Mouse (Mus musculus): ENCODE measurements around the gene Aebp1.

The Aebp1 gene

DNA sequence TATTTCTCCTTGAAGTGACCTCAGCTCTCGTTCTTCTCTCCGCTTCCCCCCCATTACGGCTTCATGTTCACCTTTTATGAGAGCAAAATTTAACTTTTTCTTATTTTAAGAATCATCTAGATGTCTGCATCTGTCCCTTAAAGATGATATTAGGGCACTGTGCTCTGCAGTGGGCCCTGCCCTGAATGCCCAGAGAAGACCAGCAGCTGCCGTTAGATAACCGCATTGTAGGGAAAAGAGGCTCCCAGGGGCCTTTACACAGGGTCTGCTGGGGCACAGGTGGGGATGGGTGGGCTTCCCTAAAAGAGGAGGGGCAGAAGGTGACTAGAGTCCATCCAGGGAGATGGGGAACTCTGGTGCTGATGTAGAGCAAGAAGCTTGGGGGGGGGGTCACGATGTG, 32.1 kb downstream of the Aebp1 start:
- no peak for DNase-seq (ENCODE audit: low spot score in 2 of 2)

DNA sequence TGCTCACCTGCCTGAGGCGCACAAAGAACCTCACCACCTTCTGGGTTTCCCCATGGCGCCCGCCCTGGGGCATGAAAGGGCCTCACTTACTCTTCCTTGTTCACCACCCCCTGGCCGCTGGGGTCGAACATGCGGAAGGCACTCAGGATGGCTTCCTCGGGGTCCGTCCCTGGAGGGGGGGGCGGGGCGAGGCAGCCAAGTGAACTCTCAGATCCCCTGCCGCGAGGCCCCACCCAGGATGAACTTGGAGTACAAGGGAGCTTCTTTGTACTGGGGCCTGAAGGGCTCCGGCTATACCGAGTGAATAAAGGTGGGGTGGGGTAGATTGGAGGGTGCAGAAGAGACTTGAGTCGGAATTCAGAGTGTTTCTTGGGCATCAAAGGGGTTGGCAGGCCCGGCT, 35.5 kb downstream of the Aebp1 start:
- DNase-seq (ENCODE audit: low spot score in 2 of 2), result no peak

DNA sequence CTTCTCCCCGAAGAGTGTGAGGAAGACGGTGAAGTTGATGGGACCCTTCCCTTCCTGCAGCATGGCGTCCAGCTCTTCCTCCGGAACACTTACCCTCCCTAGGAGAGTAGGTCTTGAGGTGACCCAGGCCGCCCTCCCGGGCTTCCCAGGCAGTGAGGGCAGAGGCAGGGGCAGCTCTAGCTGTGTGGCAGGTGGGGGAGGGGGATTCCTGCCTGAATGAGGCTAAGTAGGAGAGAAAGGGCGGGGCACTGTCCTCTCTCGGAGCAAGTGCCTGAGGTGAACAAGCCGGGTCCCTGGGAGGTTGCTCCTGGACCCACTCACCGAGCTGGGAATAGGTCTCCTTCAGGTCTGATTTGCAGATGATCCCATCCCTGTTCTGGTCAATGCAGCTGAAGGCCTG, 36.1 kb downstream of the Aebp1 start:
- DNase-seq (ENCODE audit: low spot score in 2 of 2), result no peak

DNA sequence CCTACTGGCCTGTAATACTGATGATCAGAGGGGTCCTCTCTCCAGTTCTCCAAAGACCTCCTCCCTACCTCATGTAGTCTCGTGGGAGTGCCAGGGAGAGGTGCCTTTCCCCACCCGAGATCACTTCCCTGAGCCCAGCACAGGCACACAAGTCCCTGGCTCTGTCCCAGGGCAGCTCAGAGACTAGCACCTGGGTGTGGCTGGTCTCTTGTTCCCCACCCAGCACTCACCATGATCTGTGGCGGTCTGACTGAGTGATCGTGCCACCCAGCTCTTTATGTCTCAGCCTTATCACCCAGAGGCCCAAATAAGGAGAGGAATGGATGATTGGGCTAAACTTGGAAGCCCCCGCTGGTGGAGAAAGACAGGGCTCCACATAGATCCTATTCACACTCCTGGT, 36.8 kb downstream of the Aebp1 start, which contains the start of gene Myl7:
Myl7 (minus strand) TSS at position 252 of the 400 bp plus-strand sequence.
- DNase-seq (ENCODE audit: low spot score in 2 of 2), result no peak

DNA sequence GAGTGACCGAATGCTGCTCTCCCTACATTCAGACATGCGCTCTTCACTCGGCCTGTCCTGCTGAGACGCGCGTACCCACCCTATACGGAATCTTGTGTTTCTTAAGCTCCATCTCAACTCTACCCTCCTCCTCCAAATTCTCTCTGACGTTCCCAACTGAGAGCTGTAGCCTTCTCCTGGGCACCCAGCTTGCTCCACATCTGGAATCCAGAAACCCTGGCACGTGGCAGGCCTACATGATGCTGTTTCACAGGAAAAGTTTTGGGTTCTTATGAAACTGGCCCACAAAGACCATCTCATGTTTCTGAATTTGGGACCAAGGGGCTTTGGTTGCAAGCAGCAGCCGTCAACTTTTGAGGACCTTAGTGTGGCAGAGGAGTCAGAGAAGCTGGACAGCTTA, 37.5 kb downstream of the Aebp1 start:
- DNase-seq (ENCODE audit: low spot score in 2 of 2), result no peak

DNA sequence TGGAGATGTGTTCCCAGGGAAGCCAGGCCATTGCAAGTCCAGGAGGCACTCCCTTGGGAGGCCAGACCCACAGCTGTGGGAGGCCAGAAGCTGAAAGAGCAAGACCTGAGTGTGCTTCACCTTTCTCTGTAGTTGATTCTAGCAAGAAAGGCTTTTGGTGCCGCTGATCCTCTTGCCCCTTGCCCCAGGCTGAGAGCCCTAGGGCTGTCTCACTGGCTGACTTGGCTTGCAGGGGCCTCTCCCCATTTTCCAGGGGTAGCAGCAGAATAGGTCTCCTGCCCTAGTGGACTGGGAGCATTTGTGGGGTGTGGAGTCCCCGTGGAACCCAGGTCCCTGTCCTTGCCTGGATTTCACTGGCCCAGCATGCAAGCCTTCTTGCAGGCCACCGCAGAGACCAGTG, 39.6 kb downstream of the Aebp1 start:
- DNase-seq (ENCODE audit: low spot score in 2 of 2), result no peak

DNA sequence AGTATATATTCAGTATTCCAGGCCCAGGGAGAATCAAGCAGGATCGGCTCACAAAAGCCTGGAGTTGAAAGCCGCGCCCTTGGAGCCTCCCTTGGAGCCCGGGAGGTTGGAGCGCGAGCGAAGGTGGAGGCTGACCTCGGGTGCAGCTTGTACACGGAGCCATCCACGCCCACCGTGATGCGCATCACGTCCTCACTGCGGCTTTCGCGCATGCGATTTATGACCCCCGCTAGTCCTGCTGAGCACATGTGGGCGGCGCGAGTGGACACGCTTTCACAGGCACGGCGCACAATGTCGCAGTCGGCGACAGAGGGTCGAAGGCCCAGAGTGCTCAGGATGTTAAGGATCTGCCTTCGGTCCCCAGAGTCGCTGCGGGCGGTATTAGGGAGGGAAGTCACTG, 40.2 kb downstream of the Aebp1 start:
- DNase-seq (ENCODE audit: low spot score in 2 of 2), result no peak

DNA sequence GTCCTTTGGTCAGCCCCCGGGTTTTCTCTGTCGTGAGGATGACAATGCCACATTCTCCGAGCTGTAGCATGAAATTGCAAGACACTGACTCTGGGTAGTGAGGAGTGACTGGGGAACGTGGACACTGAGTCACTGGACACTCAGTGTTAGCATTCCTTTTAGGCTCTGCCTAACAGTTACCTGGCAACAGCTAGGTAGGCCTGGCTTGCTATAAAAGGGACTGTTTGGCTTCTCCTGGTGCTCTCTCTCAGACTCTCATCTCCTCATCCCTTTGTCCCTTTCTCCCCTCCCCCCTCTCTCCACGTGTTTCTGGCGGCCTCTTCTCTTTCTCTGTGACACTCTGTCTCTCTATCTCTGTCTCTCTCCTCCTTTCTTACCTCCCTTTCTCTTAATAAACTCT, 40.6 kb downstream of the Aebp1 start:
- DNase-seq (ENCODE audit: low spot score in 2 of 2), result no peak

DNA sequence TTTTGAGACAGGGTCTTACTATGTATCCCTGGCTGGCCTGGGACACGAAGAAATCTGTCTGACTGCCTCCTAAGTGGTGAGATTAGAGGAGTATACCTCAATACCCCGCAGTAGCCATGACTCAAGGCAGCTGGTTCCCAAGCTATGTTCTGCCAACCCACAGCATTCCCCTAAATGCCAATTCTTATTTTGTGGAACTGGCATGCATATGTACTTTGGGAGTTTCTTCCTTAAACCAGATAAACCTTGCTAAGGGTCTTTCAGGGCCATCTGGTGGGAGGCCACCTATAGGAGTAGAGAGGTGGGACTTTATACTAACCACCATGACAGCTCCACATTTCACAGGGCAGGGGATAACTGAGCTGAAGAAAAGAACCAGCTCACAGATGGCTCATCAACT, 42.1 kb downstream of the Aebp1 start:
- DNase-seq (ENCODE audit: low spot score in 2 of 2), result no peak

DNA sequence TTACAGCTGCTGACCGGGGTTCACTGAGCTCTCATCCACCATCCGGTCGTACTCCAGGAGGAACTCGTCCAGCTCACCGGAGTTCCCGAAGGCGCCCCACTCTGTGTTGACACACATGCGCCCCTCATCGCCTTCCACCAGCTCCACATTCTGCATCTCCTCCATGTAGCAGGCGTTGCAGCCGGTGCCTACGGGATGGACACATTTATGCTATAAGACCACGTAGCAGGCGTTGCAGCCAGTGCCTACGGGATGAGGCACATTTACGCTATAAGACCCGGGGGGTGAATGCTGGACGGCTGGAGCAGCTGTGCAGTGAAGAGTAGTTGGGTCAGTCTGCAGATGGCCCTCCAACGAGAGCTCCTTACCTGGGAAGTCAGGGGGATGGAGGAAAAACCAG, 42.6 kb downstream of the Aebp1 start:
- no peak for DNase-seq (ENCODE audit: low spot score in 2 of 2)

DNA sequence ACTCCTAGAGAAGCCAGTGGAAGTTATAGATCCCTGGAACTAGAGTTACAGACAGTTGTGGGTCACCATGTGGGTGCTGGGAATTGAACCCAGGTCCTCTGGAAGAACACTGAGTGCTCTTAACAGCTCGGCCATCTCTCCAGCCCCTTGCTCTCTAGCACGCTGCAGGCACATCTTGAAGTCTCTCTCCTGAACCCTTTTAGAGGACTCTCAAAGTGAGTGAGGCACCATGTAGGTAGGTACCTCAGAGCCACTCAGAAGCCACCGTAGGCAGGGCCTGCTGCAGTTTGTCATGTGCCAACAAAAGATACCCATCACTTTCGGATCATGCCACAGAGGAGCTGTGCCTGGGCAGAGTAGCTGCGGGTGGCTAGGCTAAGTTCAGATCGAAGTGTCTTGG, 43.1 kb downstream of the Aebp1 start:
- no peak for DNase-seq (ENCODE audit: low spot score in 2 of 2)

DNA sequence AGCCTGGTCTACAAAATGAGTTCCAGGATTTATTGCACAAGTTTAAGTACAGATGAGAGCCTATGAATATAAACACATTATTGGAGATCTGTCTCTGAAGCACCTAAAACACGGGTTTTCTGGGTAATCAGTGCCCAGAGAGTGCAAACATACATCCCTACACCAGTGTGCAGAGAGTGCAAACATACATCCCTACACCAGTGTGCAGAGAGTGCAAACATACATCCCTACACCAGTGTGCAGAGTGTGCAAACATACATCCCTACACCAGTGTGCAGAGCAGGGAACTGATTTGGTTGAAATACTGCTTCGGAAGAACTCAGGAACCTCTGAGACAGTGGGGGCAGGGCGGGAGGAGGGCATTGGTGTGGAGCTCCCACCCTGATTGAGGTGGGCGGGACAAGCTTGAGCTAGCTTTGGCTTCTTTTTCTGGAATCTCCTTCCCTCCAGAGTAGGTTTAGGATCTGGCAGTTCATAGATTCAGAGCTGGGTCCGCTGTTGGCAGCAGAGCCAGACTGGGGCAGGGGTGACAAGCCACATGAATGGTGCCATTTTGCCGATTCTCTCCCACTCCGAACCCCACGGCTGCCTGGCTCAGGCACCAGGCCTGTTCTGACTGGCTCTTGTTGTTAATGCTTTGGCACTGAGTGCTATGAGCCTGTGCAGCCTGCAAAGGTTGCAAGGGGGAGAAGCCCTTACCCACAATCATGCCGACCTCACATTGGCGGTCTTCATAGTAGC, 44.2 kb downstream of the Aebp1 start:
- DNase-seq (ENCODE audit: low spot score in 2 of 2), result no peak

DNA sequence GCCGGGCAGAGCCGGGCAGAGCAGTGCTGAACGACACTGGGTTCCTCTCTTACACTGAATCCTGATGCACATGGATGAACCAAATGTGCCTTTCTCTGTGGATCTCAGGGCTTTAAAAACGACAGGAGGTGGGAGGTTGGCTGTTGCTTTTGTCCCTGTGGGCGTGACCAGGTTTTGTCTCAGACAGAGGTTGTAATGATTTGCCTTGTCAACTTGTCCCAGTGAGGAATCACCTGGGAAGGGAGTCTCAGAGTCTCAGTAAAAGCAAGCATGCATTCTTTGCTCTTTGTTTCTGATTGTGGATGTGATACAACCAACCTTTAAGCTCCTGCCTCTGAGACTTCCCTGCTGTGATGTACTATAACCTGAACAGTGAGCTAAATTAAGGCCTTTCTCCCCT, 45.3 kb downstream of the Aebp1 start:
- no peak for DNase-seq (ENCODE audit: low spot score in 2 of 2)

DNA sequence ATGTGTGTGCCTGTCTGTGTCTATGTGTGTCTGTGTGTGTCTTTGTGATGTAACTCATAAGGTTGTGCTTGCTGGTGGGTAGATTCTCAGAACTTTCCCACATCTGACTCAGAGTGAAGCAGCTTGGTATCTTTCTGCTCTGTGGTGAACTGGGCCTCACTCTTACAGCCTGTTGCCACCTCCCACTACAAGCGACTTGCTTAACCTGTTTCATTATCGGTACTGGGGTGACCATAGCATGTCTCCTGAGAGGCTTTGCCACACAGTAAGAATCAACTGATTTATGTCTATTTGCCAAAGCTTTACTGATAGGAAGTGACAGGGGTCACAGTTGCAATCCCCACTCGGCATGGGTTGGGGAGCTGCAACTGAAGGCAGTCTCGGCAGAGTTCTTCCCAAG, 46.9 kb downstream of the Aebp1 start:
- DNase-seq (ENCODE audit: low spot score in 2 of 2), result no peak

DNA sequence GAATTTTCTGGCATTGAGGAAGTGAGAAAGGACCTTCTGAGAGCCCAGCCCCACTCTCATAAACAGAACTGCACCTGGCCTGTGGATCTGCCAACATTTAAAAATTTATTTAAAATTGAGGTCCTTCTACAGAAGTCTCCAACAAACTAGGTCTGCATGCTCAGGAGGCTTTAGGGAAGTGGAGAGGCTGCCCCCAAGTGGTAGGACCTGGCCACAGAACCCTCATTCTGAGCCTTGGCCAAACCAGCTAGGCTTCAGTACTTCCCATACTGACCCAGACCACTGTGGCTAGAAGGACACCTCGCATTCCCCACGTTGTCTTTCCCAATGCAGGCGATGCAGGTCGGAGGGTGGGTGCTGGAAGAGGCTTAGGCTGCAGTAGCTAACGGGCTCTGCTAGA, 50.9 kb downstream of the Aebp1 start:
- DNase-seq (ENCODE audit: low spot score in 2 of 2), result peak; percentile 49 to 76

DNA sequence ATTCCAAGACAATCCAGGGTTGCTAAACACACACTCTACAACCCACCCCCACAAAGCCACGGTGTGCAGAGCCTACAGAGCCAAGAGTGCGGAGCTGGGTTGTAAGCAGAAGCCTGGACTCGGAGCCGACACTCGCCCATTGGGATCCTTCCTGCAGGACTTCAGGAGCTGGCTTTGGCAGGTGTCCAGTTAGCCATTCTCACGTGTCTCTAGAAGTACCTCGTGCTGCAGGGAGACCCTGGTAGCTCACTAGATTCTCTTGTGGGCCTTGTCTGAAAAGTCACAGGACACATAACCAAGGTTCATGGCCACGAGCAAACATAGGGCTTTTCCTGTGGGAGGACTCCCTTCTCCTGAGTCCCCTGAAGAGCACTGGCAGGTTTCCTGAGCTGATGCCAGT, 51.5 kb downstream of the Aebp1 start:
- DNase-seq (ENCODE audit: low spot score in 2 of 2), result peak in 1 of 2 experiments; percentile 53

DNA sequence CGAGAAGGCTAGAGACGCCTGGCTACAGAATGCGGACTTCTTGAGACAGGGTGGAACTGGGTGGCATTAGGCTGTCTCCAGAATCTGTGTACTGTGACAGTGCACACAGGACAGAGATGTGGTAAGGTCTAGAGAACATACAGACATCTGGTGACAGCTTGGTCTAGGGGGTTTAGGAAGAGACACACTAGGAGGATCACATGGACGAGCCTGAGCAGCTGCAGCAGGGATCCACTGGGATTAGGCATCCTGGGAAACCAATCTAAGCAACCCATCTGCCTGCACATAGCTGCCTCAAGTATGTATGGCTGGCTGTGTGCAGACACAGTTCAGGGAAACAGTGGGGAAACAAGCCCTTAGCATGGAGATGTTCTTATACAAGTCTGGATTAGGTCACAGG, 52.2 kb downstream of the Aebp1 start:
- DNase-seq (ENCODE audit: low spot score in 2 of 2), result peak in 1 of 2 experiments; percentile 50

DNA sequence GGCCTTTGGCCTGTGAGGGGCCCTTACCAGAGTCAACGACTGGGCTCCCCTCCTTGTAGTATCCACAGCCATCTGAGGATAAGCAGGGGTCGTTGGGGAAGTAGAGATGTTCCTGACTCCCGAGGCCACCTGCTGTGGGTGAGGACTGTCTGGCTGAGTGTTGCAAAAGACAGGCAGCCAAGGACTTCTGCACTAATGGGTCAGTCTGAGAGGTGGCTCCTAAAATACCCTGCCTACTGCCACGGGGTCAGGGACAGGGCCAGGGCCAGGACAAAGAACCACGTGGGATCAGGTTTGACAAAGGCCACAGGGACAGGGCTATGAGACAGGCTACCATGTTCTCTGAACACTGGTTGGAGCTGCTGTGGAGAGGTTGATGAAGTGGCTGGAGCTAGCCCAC, 53.2 kb downstream of the Aebp1 start:
- no peak for DNase-seq (ENCODE audit: low spot score in 2 of 2)

DNA sequence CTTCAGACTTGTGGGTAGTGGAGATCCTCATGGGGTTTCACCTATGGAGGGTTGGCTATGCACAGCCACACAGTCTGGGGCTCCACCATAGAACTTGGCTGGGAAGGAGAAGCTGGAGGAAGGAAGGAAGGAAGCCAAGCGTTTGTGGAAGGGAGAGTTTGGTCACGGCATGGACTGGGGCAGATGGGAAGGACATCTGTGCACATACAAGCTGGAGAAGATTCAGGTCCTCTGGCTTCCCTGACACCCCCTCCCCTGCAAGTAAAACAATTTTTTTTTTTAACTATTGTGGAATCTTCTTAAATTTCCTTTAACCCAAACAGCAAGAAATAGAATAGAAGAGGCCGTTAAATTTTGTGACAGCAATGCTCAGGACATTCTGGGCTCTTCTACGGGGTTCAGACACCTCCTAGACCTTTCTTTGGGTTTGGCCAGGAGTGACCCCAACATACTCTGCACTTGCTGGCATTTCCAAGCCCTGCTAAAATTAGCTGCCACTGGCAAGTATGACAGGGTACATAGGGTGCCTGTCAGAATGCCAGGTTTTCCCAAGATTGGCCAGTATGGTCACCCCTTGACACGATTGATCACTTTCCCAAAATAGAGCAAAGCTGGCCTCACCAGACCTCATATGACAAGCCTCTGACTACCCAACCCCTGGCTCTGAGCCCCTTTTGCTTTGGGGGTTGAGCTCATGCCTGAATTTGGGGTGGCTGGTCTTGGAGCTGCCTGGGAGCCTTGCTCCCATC, 53.9 kb downstream of the Aebp1 start:
- DNase-seq (ENCODE audit: low spot score in 2 of 2), result peak in 1 of 2 experiments; percentile 51

DNA sequence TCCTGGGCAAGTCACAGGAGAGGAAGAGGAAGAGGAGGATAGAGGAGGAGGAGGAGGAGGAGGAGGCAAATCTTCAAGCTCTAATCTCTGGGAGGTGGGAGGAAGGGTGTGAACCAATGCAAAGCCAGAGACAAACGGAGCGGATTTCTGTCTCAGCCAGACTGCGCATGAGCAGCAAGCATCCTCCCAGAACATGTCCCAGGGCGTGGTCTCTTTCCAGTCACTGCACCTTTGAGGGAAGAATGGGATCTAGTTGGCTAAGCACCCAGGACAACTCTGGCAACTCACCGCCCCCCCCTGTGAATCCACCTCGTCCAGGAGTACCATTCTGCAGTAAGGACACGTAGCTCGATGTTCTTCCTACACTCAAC, 54.4 kb downstream of the Aebp1 start:
- no peak for DNase-seq (ENCODE audit: low spot score in 2 of 2)

DNA sequence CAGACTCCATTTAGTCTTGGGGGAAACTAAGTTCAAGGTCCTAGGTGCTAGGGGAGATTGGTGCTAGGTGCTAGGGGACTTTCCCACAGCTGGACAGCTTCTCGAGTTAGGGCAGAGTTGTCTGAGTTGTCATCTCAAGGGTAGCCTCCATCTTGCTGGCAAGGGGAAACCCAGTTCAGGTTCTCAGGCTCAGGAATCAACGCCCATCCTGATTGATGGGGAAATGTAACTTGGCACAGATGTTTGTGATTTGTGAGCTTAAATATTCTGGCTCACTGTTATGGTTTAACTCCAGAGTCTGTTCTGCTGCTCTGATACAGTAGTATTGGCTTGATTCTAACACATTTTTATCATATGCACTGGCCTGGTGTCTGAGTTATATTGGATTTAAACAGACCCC, 56.4 kb downstream of the Aebp1 start:
- peak in 1 of 2 experiments; percentile 47 for DNase-seq (ENCODE audit: low spot score in 2 of 2)

DNA sequence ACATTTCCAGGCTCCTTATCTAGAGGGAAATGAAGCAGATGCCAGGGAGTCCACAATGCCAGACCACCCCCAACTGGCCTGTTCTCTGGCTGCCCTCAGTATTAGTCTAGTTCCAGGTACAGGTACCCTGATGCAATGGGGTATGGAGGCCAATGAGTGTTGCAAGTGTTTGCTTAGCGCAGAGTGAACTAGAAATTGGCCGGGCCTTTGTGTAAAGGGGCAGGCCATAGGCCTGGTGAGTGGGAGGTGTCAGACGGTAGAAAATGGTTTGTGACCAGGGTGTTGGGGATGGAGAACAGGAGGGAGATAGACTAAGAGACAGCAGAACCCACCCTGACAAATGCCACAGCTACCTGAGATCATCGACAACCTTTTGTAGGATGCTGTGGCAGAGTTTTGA, 57.9 kb downstream of the Aebp1 start:
- DNase-seq (ENCODE audit: low spot score in 2 of 2), result peak in 1 of 2 experiments; percentile 41

DNA sequence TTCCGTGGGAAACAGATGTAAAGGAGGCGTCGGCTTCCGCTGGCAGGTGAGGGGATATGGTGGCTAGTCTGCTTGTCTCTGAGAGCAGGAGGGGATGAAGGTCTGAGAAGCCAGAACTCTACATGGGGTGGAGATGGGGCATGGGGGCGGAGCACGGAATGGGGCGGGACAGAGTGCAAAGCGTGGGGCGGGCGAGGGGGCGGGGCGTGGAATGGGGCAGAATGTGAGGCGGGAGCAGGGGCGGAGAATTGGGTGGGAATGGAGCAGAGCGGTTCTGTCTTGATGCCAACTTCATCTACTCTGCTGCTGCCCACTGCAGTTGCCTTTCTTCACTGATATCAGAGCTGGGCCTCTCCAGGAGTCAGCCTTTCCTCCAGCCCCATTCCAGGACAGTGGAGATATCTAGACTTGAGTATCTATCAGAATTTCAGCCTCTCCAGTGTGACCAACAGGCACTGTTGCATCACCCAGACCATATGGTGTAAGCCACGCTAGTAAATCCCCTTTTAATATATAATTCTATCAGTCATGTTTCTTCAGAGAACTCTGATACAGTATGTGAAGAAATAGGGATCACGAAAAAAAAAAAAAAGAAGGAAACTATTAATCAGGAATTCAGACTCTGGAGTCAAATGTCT, 58.7 kb downstream of the Aebp1 start:
- DNase-seq (ENCODE audit: low spot score in 2 of 2), result peak in 1 of 2 experiments; percentile 56
